8 mouse cellular contexts compared by ENCODE assay signal in genomic region chr10:8752436-8752835, GRCm38 (mm10).
DNase-seq lines count a peak whose midpoint lies in the region; ATAC-seq lines count a peak whose summit lies in the region.

No protein-coding gene starts in this region.

- no peak overlapping the region for H3K4me3 ChIP-seq in limb, embryonic 13.5 days

- peak overlapping the region; percentile 44; the same call in 1 of the 2 replicates for H3K27ac ChIP-seq in limb, embryonic 13.5 days

- H3K9me3 ChIP-seq in limb, embryonic 13.5 days, result no peaks in the 10 kb centered on the region

- H3K4me1 ChIP-seq in limb, embryonic 13.5 days, result peaks cover 41% of the 10 kb centered on the region

- H3K36me3 ChIP-seq in limb, embryonic 13.5 days, result peaks cover 32% of the 10 kb centered on the region

- peak; percentile 42 to 61 for DNase-seq in left cerebral cortex, postnatal 14 days (ENCODE audit: low spot score in 2 of 2)
- no peak for DNase-seq in left cerebral cortex, adult 18-20 months (ENCODE audit: low spot score in 2 of 2)
- peak; percentile 76 for DNase-seq in adrenal gland, postnatal 14 days
- DNase-seq in gastrocnemius, adult 18-20 months (ENCODE audit: low spot score), result peak; percentile 82
- DNase-seq in kidney, adult 18-20 months, result no peak
- DNase-seq in urinary bladder, postnatal 25 days (ENCODE audit: low spot score), result no peak

- H3K9ac ChIP-seq in limb, embryonic 13.5 days, result no peak overlapping the region

- H3K4me2 ChIP-seq in limb, embryonic 13.5 days (replicated peaks), result no peak overlapping the region

- intact Hi-C loops in left cerebral cortex, postnatal 14 days (cut with DNase I), result no loop called here

- H3K27me3 ChIP-seq in limb, embryonic 13.5 days, result no peaks in the 10 kb centered on the region

- ATAC-seq in limb, embryonic 13.5 days (ENCODE audit: low FRiP score, low read depth), result no peak
- no peak for ATAC-seq in activated CD4-positive, CD25-positive, alpha-beta regulatory T cell, adult 4 months

- WGBS in limb, embryonic 13.5 days, result 61% methylated on average over 7 of the region's 7 CpGs

Comparison
In these comparisons a context has a peak if more than half of its experiments do, and no peak if none do; other contexts are left out.
1. DNase-seq: peak in left cerebral cortex, postnatal 14 days (2 of 2), adrenal gland, postnatal 14 days (single experiment) and gastrocnemius, adult 18-20 months (single experiment); none in left cerebral cortex, adult 18-20 months (0 of 2), kidney, adult 18-20 months (single experiment) and urinary bladder, postnatal 25 days (single experiment).